Mouse (Mus musculus) myocyte (in vitro differentiated cells): ENCODE data around the gene Lrrc8e.

Source experiments
- CEBPB ChIP-seq: IDR thresholded peaks from 2 replicates; pipeline ENCODE4 v1.6.1; 2011; ENCODE audit warnings: mild to moderate bottlenecking, moderate library complexity; ENCODE audit not compliant: poor library complexity, insufficient read depth, severe bottlenecking
- E2F4 ChIP-seq: IDR thresholded peaks from one replicate; pipeline ENCODE4 v1.6.1; 2011; ENCODE audit warnings: mild to moderate bottlenecking, control low read depth, moderate library complexity; ENCODE audit not compliant: insufficient read depth
- MAX ChIP-seq: IDR thresholded peaks from one replicate; pipeline ENCODE4 v1.6.1; 2011; ENCODE audit warnings: low read depth, mild to moderate bottlenecking, control low read depth
- MYOD1 ChIP-seq, 3 experiments: IDR thresholded peaks; one replicate each; pipeline ENCODE4 v1.6.1; 2011; ENCODE audit warnings: control low read depth in 2 of 3, low read depth in 2 of 3, mild to moderate bottlenecking in 2 of 3, moderate library complexity in 1 of 3; ENCODE audit not compliant: insufficient read length in 2 of 3, control insufficient read depth in 1 of 3
- MYOG ChIP-seq, 3 experiments: IDR thresholded peaks; one replicate each; pipeline ENCODE4 v1.6.1; 2011; ENCODE audit warnings: control low read depth in 2 of 3, low read depth in 2 of 3, mild to moderate bottlenecking in 2 of 3; ENCODE audit not compliant: insufficient read length in 2 of 3, control insufficient read depth in 1 of 3, insufficient read depth in 1 of 3
- POLR2A ChIP-seq: IDR thresholded peaks from one replicate; pipeline ENCODE4 v1.6.1; 2011; ENCODE audit warnings: low read depth, mild to moderate bottlenecking, control low read depth, moderate library complexity; ENCODE audit not compliant: insufficient read length
- POLR2AphosphoS2 ChIP-seq: IDR thresholded peaks from one replicate; pipeline ENCODE4 v1.6.1; 2011; ENCODE audit warnings: low read depth, control low read depth; ENCODE audit not compliant: insufficient read length
- SRF ChIP-seq: IDR thresholded peaks from one replicate; pipeline ENCODE4 v1.6.1; 2011; ENCODE audit warnings: low read depth; ENCODE audit not compliant: control insufficient read depth, insufficient read length
- TCF12 ChIP-seq: IDR thresholded peaks from one replicate; pipeline ENCODE4 v1.6.1; 2011; ENCODE audit warnings: mild to moderate bottlenecking, control low read depth; ENCODE audit not compliant: poor library complexity, insufficient read depth, severe bottlenecking
- TCF3 ChIP-seq: IDR thresholded peaks from one replicate; pipeline ENCODE4 v1.6.1; 2011; ENCODE audit warnings: low read depth, control low read depth; ENCODE audit not compliant: insufficient read length
- USF1 ChIP-seq: IDR thresholded peaks from one replicate; pipeline ENCODE4 v1.6.1; 2011; ENCODE audit warnings: low read depth, mild to moderate bottlenecking, control low read depth, moderate library complexity

- TF ChIP-seq MYOD1 (IDR thresholded peaks at IDR 0.05; ENCODE audit: control insufficient read depth in 1 of 3, insufficient read length in 2 of 3, low read depth in 2 of 3) (no peak), MAX (no peak), E2F4 (no peak), POLR2A (no peak), POLR2AphosphoS2 (no peak), USF1 (no peak), SRF (no peak), TCF12 (no peak), CEBPB (no peak), TCF3 (no peak), MYOG (IDR thresholded peaks at IDR 0.05; ENCODE audit: control insufficient read depth in 1 of 3, insufficient read depth in 1 of 3, insufficient read length in 2 of 3, low read depth in 2 of 3) (no peak)
These were observed 30.7 kb downstream of the Lrrc8e start for GRCm38 (mm10) chr8:4257350-4257749.
